Mouse (Mus musculus) liver, adult 2 months (tissue): ENCODE data around the gene Mib2. TPM values are rescaled to one million over a fixed set of nuclear protein-coding genes. Genes with fewer than 3 reads are reported as not detected.
"Not testable (repeated sequence)": the region's sequence is repeated elsewhere in the genome, so short reads cannot be mapped to it uniquely, and the experiment has no call there.

Source experiments
- DNase-seq: peaks from one replicate; pipeline ENCODE4 v3.0.0-alpha.2; 2011; ENCODE audit warnings: low read depth, low spot score; ENCODE audit errors: extremely low read depth
- H3K27ac ChIP-seq: fragments of 200-500 bp; replicated peaks from 2 replicates; pipeline ENCODE4 v1.5.1; 2012; ENCODE audit warnings: low read depth, mild to moderate bottlenecking, control low read depth, inconsistent platforms, low read length; ENCODE audit not compliant: insufficient read depth
- H3K27me3 ChIP-seq: fragments of 200-500 bp; 2 replicates; pipeline ENCODE4 v1.6.1; 2012; ENCODE audit warnings: mild to moderate bottlenecking, moderate library complexity, low read length, inconsistent platforms; ENCODE audit not compliant: control insufficient read depth, insufficient read depth
- H3K36me3 ChIP-seq: fragments of 200-500 bp; 2 replicates; pipeline ENCODE4 v1.6.1; 2012; ENCODE audit warnings: low read length, inconsistent platforms; ENCODE audit not compliant: control insufficient read depth, insufficient read depth
- H3K4me1 ChIP-seq: fragments of 200-500 bp; 2 replicates; pipeline ENCODE4 v1.6.1; 2011; ENCODE audit warnings: low read length; ENCODE audit not compliant: control insufficient read depth, insufficient read depth
- H3K4me3 ChIP-seq: fragments of 200-500 bp; 2 replicates; pipeline ENCODE4 v1.5.1; 2011; ENCODE audit warnings: low read depth, mild to moderate bottlenecking, control low read depth, low read length, moderate library complexity; ENCODE audit not compliant: insufficient read depth
- H3K79me2 ChIP-seq: fragments of 200-500 bp; 2 replicates; pipeline ENCODE4 v1.6.1; 2012; ENCODE audit warnings: inconsistent platforms, mild to moderate bottlenecking, low read length, moderate library complexity; ENCODE audit not compliant: control insufficient read depth, insufficient read depth
- H3K9ac ChIP-seq: fragments of 200-500 bp; 2 replicates; pipeline ENCODE4 v1.6.1; 2012; ENCODE audit warnings: low read depth, mild to moderate bottlenecking, control low read depth, inconsistent platforms, low read length
- CTCF ChIP-seq: fragments of 200-500 bp; IDR thresholded peaks from 2 replicates; pipeline ENCODE4 v1.5.1; 2011; ENCODE audit warnings: low read depth, low read length, control low read depth
- POLR2A ChIP-seq: fragments of 200-500 bp; IDR thresholded peaks from 2 replicates; pipeline ENCODE4 v1.6.1; 2011; ENCODE audit warnings: low read length, control low read depth; ENCODE audit not compliant: insufficient read depth; ENCODE audit errors: extremely low read depth
- WGBS: fragments of 180-500 bp; shearing (Covaris S2); methylation state at CpG from one replicate; pipeline ENCODE4 v1.1.7; 2018; 5-methylcytosine and 5-hydroxymethylcytosine counted together
- polyA plus RNA-seq: library from polyadenylated mRNA; depleted of rRNA; stranded (reverse); fragments of >200 nt; gene quantifications from 2 replicates; pipeline ENCODE4 v1.2.3, GENCODE M21; 2012
- total RNA-seq: library from RNA; depleted of rRNA; stranded (reverse); fragments of >200 nt; gene quantifications from 2 replicates; pipeline ENCODE4 v1.2.3, GENCODE M21; 2014

Mib2 gene
- total and polyA plus RNA-seq, 2 experiments: 16.4 to 35.8 TPM

DNA sequence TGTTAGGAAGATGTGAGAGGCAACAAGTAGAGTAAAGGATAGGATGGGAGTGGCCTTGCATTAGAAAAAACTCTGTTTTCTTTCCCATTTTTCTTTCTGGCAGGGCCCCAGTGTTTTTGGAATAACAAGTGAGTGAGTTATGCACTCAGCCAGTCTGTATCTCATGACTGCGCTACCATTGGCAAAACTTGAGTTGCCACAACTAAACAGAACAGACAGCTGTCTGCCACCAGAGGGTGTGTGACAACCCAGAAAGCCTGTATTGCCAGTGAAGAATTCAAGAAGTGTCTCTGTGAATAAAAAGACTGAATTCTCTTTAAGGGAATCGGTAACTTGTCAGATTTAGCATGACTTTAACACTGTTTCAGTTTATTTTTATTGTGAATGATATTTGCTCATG is 7.0 kb upstream of the Mib2 start:
- no peaks in the 10 kb centered on the region for H3K79me2 ChIP-seq

DNA sequence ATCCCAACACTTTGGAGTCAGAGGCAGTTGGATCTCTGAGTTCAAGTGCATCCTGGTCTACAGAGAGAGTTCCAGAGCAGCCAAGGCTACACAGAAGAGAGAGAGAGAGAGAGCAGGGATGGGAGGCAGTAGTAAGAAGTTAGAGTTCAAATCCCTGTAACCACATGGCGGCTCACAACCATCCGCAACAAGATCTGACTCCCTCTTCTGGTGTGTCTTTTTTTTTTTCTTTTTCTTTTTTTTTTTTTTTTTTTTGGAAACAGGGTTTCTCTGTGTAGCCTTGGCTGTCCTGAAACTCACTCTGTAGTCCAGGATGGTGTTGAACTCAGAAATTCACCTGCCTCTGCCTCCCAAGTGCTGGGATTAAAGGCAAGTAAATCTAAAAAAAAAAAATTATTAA is 3.1 kb upstream of the Mib2 start:
- Histone ChIP-seq H3K4me3 (no peak overlapping the region), H3K9ac (no peak overlapping the region), H3K27ac (no peak overlapping the region), H3K36me3 (no peaks in the 10 kb centered on the region), H3K27me3 (no peaks in the 10 kb centered on the region), H3K79me2 (peaks cover 6% of the 10 kb centered on the region; the same call in 1 of the 2 replicates), H3K4me1 (peaks cover 5% of the 10 kb centered on the region)
- WGBS: 65% methylated on average over 2 of the region's 2 CpGs
- DNase-seq: no peak
- TF ChIP-seq CTCF (no peak), POLR2A (no peak)

More for the DNA sequence above, 7.0 kb upstream of the Mib2 start:
- Histone ChIP-seq H3K4me3 (no peak overlapping the region), H3K4me1 (no peaks in the 10 kb centered on the region), H3K36me3 (no peaks in the 10 kb centered on the region), H3K9ac (no peak overlapping the region), H3K27me3 (no peaks in the 10 kb centered on the region), H3K27ac (no peak overlapping the region)
- WGBS: 57% methylated on average over 2 of the region's 2 CpGs
- DNase-seq: peak; percentile 29
- TF ChIP-seq CTCF (no peak; the same call in 1 of the 2 replicates), POLR2A (no peak)

DNA sequence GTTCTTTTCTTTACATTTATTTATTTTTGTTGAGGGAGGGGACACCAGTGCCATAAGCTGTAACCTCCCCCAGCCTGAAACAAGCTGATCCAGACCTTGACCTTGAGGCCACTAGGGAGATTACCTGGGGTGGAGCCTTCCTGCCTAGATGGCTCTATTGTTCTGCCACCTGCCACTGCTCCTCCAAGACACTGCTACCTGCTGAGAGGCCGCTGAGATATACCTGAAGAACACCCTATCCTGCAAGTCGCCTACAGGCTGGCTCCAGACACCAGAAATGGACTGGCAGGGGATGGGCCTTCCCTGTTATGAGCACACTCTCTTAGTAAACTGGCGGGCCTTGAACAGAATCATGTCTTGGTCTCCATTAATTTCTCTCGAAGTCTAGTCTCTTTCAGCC is 1.2 kb upstream of the Mib2 start:
- not testable (repeated sequence) for H3K9ac ChIP-seq

DNA sequence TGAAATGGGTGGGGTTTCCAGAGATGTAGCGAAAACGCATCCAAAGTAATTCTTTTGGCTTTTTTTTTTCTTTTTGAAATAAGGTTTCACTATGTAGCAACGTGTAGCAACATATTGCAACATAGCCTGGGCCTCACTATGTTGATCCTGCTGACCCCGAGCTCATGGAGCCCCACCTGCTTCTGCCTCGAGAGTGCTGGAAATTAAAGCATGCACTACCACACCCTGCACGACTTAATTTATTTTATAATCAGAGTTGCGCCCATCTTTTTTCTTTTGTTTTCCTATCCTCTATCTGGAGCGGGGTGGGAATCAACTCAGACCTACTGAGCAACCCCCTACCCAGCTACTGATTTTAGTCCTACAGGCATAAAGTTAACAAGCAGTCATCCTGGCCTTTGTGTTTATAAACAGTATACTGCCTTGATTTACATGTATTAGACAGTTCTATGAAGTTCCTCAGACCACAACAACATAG is 639 bp upstream of the Mib2 start:
- Histone ChIP-seq H3K4me1 (peaks cover 5% of the 10 kb centered on the region), H3K27ac (no peak overlapping the region), H3K9ac (no peak overlapping the region), H3K4me3 (peak overlapping the region; percentile 69), H3K36me3 (no peaks in the 10 kb centered on the region), H3K27me3 (no peaks in the 10 kb centered on the region), H3K79me2 (peaks cover 6% of the 10 kb centered on the region; the same call in 1 of the 2 replicates)
- WGBS: under 1% methylated on average over 8 of the region's 8 CpGs
- no peak for DNase-seq
- TF ChIP-seq CTCF (no peak), POLR2A (no peak)

More for the DNA sequence above, 1.2 kb upstream of the Mib2 start:
- not testable (repeated sequence) for H3K4me1 ChIP-seq, DNase-seq, H3K4me3 ChIP-seq, H3K27ac ChIP-seq, H3K79me2 ChIP-seq, H3K27me3 ChIP-seq, H3K36me3 ChIP-seq
- 90% methylated on average over 4 of the region's 4 CpGs for WGBS

DNA sequence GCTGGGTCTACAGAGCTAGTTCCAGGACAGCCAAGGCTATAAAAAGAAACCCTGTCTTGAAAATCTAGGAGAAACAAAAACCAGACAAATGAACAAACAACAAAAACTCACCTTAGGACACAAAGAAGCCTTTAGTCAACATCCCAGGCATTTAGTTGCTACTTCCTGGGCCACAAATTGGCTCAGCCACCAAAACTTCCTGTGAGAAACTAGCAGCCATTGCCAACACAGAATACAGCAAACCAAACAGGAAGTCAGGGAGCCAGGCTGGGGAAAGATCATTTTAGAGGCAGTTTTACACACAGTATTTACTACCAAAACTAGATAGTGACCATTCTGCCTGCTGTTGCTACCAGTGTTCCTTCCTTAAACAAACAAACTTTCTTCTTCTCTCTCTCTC is 2.1 kb downstream of the Mib2 start:
- H3K27me3 ChIP-seq: no peaks in the 10 kb centered on the region
- H3K79me2 ChIP-seq: peaks cover 6% of the 10 kb centered on the region; the same call in 1 of the 2 replicates
- no peak overlapping the region for H3K4me3 ChIP-seq
- TF ChIP-seq POLR2A (no peak), CTCF (no peak)
- peak; percentile 36 for DNase-seq
- H3K9ac ChIP-seq: no peak overlapping the region
- H3K4me1 ChIP-seq: peaks cover 5% of the 10 kb centered on the region
- H3K36me3 ChIP-seq: no peaks in the 10 kb centered on the region
- H3K27ac ChIP-seq: no peak overlapping the region

DNA sequence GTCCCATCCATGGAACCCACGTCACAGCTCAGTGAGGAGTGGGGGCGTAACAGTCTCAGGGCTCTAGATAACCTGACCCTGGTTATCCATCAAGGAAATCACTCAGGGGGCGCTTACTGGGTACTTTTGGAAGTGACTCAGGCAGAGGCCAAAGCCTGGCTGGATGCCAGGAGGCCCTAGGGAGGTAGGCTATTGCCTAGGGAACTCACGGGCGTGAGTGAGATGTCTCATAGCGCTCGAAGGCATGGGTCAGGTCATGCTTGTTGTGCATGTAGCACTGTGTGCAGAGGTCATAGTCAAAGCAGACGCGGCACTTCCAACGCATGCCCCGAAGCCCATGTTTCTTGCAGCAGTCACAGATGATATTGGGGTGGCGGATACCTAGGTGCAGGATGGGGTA is 8.4 kb downstream of the Mib2 start:
- Histone ChIP-seq H3K4me3 (no peak overlapping the region), H3K4me1 (no peaks in the 10 kb centered on the region), H3K36me3 (no peaks in the 10 kb centered on the region; the same call in 1 of the 2 replicates), H3K27ac (no peak overlapping the region), H3K27me3 (no peaks in the 10 kb centered on the region), H3K79me2 (no peaks in the 10 kb centered on the region), H3K9ac (no peak overlapping the region)
- TF ChIP-seq CTCF (no peak), POLR2A (no peak)
- no peak for DNase-seq
- 73% methylated on average over 12 of the region's 12 CpGs for WGBS
